Mouse (Mus musculus) liver, adult 2 months (tissue): Measurements from ENCODE around the gene Hs6st3.

Source experiments
- CTCF ChIP-seq: fragments of 200-500 bp; IDR thresholded peaks from 2 replicates; pipeline ENCODE4 v1.5.1; 2011; ENCODE audit warnings: low read depth, low read length, control low read depth
- POLR2A ChIP-seq: fragments of 200-500 bp; IDR thresholded peaks from 2 replicates; pipeline ENCODE4 v1.6.1; 2011; ENCODE audit warnings: low read length, control low read depth; ENCODE audit not compliant: insufficient read depth; ENCODE audit errors: extremely low read depth

- TF ChIP-seq CTCF (no peak), POLR2A (no peak)
Measured at GRCm38 (mm10) chr14:119919177-119919576, 781.0 kb downstream of the Hs6st3 start.
